Mouse (Mus musculus) limb, embryonic 12.5 days (tissue): ENCODE measurements around the gene Olfr1016. TPM values are rescaled to one million over a fixed set of nuclear protein-coding genes. Genes with fewer than 3 reads are reported as not detected.

ENCODE experiments used
- ATAC-seq: fragments of 200-750 bp; cut with Nextera tagmentation; 2 replicates; pipeline ENCODE4 v1.8.0; 2017; ENCODE audit warnings: low read depth, moderate TSS enrichment; ENCODE audit not compliant: insufficient number of reproducible peaks, insufficient read depth, low FRiP score, low TSS enrichment
- H3K27ac ChIP-seq: fragments of 300-500 bp; sonication (generic); 2 replicates; pipeline ENCODE4 v1.5.1; 2016; ENCODE audit warnings: mild to moderate bottlenecking, moderate library complexity
- H3K27me3 ChIP-seq: fragments of 300-500 bp; sonication (generic); 2 replicates; pipeline ENCODE4 v1.6.1; 2016; ENCODE audit warnings: mild to moderate bottlenecking, moderate library complexity
- H3K36me3 ChIP-seq: fragments of 300-500 bp; sonication (generic); 2 replicates; pipeline ENCODE4 v1.6.1; 2016; ENCODE audit warnings: mild to moderate bottlenecking, moderate library complexity
- H3K4me1 ChIP-seq: fragments of 300-500 bp; sonication (generic); replicated peaks from 2 replicates; pipeline ENCODE4 v1.6.1; 2016
- H3K4me2 ChIP-seq: fragments of 300-500 bp; sonication (generic); 2 replicates; pipeline ENCODE4 v1.6.1; 2016; ENCODE audit warnings: mild to moderate bottlenecking, moderate library complexity
- H3K4me3 ChIP-seq: fragments of 300-500 bp; sonication (generic); replicated peaks from 2 replicates; pipeline ENCODE4 v1.5.1; 2016; ENCODE audit warnings: mild to moderate bottlenecking
- H3K9ac ChIP-seq: fragments of 300-500 bp; sonication (generic); replicated peaks from 2 replicates; pipeline ENCODE4 v1.6.1; 2016; ENCODE audit warnings: mild to moderate bottlenecking, moderate library complexity
- H3K9me3 ChIP-seq: fragments of 300-500 bp; sonication (generic); 2 replicates; pipeline ENCODE4 v1.6.1; 2016; ENCODE audit warnings: mild to moderate bottlenecking, moderate library complexity
- WGBS: fragments of 180-500 bp; shearing (Covaris S2); methylation state at CpG from one replicate; pipeline ENCODE4 v1.1.7; 2016; 5-methylcytosine and 5-hydroxymethylcytosine counted together
- polyA plus RNA-seq: library from polyadenylated mRNA; unstranded; fragments of >200 nt; fragmentation: Nextera tagmentation; extraction: Ambion mirVana; gene quantifications from 2 replicates; pipeline ENCODE4 v1.2.1, GENCODE M21; 2016

The Olfr1016 gene
- not detected in 2 replicates for polyA plus RNA-seq

- H3K4me2 ChIP-seq: no peak within 1 kb of the TSS
These were observed at the start of gene Olfr1016 for GRCm38 (mm10) chr2:85802444-85802843. Olfr1016 (minus strand) TSS chr2:85802544.

GRCm38 (mm10) chr2:85846730-85847129 is 44.4 kb upstream of the Olfr1016 start, which contains the start of gene Olfr1020:
Olfr1020 (plus strand) TSS chr2:85847030.
- no peaks in the 10 kb centered on the region for H3K27me3 ChIP-seq
- ATAC-seq: no peak
- H3K4me3 ChIP-seq: no peak within 1 kb of the TSS
- no peaks in the 10 kb centered on the region for H3K36me3 ChIP-seq
- no peak within 1 kb of the TSS for H3K4me2 ChIP-seq
- no peak within 1 kb of the TSS for H3K27ac ChIP-seq
- no peaks in the 10 kb centered on the region for H3K9me3 ChIP-seq
- WGBS: 84% methylated on average over 1 of the region's 1 CpGs
- H3K4me1 ChIP-seq: no peaks in the 10 kb centered on the region
- H3K9ac ChIP-seq: no peak within 1 kb of the TSS

More at GRCm38 (mm10) chr2:85802444-85802843, at the start of gene Olfr1016:
- Histone ChIP-seq H3K36me3 (no peaks in the 10 kb centered on the region), H3K27ac (no peak within 1 kb of the TSS), H3K4me1 (no peaks in the 10 kb centered on the region), H3K9ac (no peak within 1 kb of the TSS), H3K9me3 (no peaks in the 10 kb centered on the region), H3K27me3 (no peaks in the 10 kb centered on the region), H3K4me3 (no peak within 1 kb of the TSS)
- 90% methylated on average over 2 of the region's 2 CpGs for WGBS
- no peak for ATAC-seq

- H3K27ac ChIP-seq: no peak within 1 kb of the TSS
- no peak within 1 kb of the TSS for H3K4me2 ChIP-seq
- no peaks in the 10 kb centered on the region for H3K27me3 ChIP-seq
- ATAC-seq: no peak
- H3K9me3 ChIP-seq: no peaks in the 10 kb centered on the region
- H3K4me3 ChIP-seq: no peak within 1 kb of the TSS
- no peaks in the 10 kb centered on the region for H3K4me1 ChIP-seq
- no peaks in the 10 kb centered on the region for H3K36me3 ChIP-seq
- no peak within 1 kb of the TSS for H3K9ac ChIP-seq
These were observed 43.0 kb upstream of the Olfr1016 start, which contains the start of gene Olfr1019 for GRCm38 (mm10) chr2:85845383-85845782. Olfr1019 (minus strand) TSS chr2:85845483.

- H3K36me3 ChIP-seq: no peaks in the 10 kb centered on the region
- no peaks in the 10 kb centered on the region for H3K27me3 ChIP-seq
- H3K4me3 ChIP-seq: no peak within 1 kb of the TSS
- no peak within 1 kb of the TSS for H3K9ac ChIP-seq
- no peaks in the 10 kb centered on the region for H3K4me1 ChIP-seq
- no peak within 1 kb of the TSS for H3K4me2 ChIP-seq
- no peak within 1 kb of the TSS for H3K27ac ChIP-seq
- no peak for ATAC-seq
- no peaks in the 10 kb centered on the region for H3K9me3 ChIP-seq
These were observed 15.8 kb upstream of the Olfr1016 start, which contains the start of gene Olfr1018 for GRCm38 (mm10) chr2:85818179-85818578. Olfr1018 (plus strand) TSS chr2:85818479.

GRCm38 (mm10) chr2:85804501-85804900 is 2.2 kb upstream of the Olfr1016 start:
- Histone ChIP-seq H3K27me3 (no peaks in the 10 kb centered on the region), H3K4me1 (no peaks in the 10 kb centered on the region), H3K27ac (no peak overlapping the region), H3K9me3 (no peaks in the 10 kb centered on the region), H3K4me3 (no peak overlapping the region), H3K36me3 (no peaks in the 10 kb centered on the region), H3K4me2 (no peak overlapping the region), H3K9ac (no peak overlapping the region)
- WGBS: 58% methylated on average over 4 of the region's 4 CpGs
- no peak for ATAC-seq

- no peak overlapping the region for H3K9ac ChIP-seq
- ATAC-seq: no peak
- H3K4me1 ChIP-seq: no peaks in the 10 kb centered on the region
- no peaks in the 10 kb centered on the region for H3K9me3 ChIP-seq
- no peak overlapping the region for H3K4me2 ChIP-seq
- H3K4me3 ChIP-seq: no peak overlapping the region
- no peak overlapping the region for H3K27ac ChIP-seq
- no peaks in the 10 kb centered on the region for H3K27me3 ChIP-seq
- no peaks in the 10 kb centered on the region for H3K36me3 ChIP-seq
- WGBS: 69% methylated on average over 2 of the region's 2 CpGs
These were observed 10.0 kb downstream of the Olfr1016 start for GRCm38 (mm10) chr2:85792331-85792730.

- no peak for ATAC-seq
- Histone ChIP-seq H3K27ac (no peak within 1 kb of the TSS), H3K36me3 (no peaks in the 10 kb centered on the region), H3K9ac (no peak within 1 kb of the TSS), H3K4me2 (no peak within 1 kb of the TSS), H3K4me3 (no peak within 1 kb of the TSS), H3K9me3 (no peaks in the 10 kb centered on the region), H3K4me1 (no peaks in the 10 kb centered on the region), H3K27me3 (no peaks in the 10 kb centered on the region)
These were observed 20.6 kb downstream of the Olfr1016 start, which contains the start of gene Olfr1015 for GRCm38 (mm10) chr2:85781717-85782116. Olfr1015 (plus strand) TSS chr2:85782017.

GRCm38 (mm10) chr2:85772413-85772812 is 29.9 kb downstream of the Olfr1016 start, which contains the start of gene Olfr1014:
Olfr1014 (plus strand) TSS chr2:85772713.
- H3K9me3 ChIP-seq: no peaks in the 10 kb centered on the region
- no peak within 1 kb of the TSS for H3K4me3 ChIP-seq
- no peaks in the 10 kb centered on the region for H3K36me3 ChIP-seq
- H3K4me1 ChIP-seq: no peaks in the 10 kb centered on the region
- no peak within 1 kb of the TSS for H3K4me2 ChIP-seq
- no peaks in the 10 kb centered on the region for H3K27me3 ChIP-seq
- no peak within 1 kb of the TSS for H3K27ac ChIP-seq
- no peak for ATAC-seq
- H3K9ac ChIP-seq: no peak within 1 kb of the TSS

GRCm38 (mm10) chr2:85766798-85767197 is 35.5 kb downstream of the Olfr1016 start, which contains the start of gene Olfr1013:
Olfr1013 (plus strand) TSS chr2:85767098.
- ATAC-seq: no peak
- no peaks in the 10 kb centered on the region for H3K27me3 ChIP-seq
- H3K4me1 ChIP-seq: no peaks in the 10 kb centered on the region
- no peak within 1 kb of the TSS for H3K27ac ChIP-seq
- H3K4me3 ChIP-seq: no peak within 1 kb of the TSS
- no peaks in the 10 kb centered on the region for H3K9me3 ChIP-seq
- H3K9ac ChIP-seq: no peak within 1 kb of the TSS
- H3K4me2 ChIP-seq: no peak within 1 kb of the TSS
- H3K36me3 ChIP-seq: no peaks in the 10 kb centered on the region

- Histone ChIP-seq H3K27ac (no peak within 1 kb of the TSS), H3K4me2 (no peak within 1 kb of the TSS), H3K27me3 (no peaks in the 10 kb centered on the region), H3K9me3 (no peaks in the 10 kb centered on the region), H3K4me1 (no peaks in the 10 kb centered on the region), H3K36me3 (no peaks in the 10 kb centered on the region), H3K4me3 (no peak within 1 kb of the TSS), H3K9ac (no peak within 1 kb of the TSS)
- 76% methylated on average over 1 of the region's 1 CpGs for whole genome bisulfite sequencing
- no peak for ATAC-seq
These were observed 39.7 kb downstream of the Olfr1016 start, which contains the start of gene Olfr1012 for GRCm38 (mm10) chr2:85762666-85763065. Olfr1012 (minus strand) TSS chr2:85762766.

GRCm38 (mm10) chr2:85753822-85754221 is 48.5 kb downstream of the Olfr1016 start:
- Histone ChIP-seq H3K9ac (no peak overlapping the region), H3K4me2 (no peak overlapping the region), H3K4me3 (no peak overlapping the region), H3K27me3 (no peaks in the 10 kb centered on the region), H3K9me3 (no peaks in the 10 kb centered on the region), H3K4me1 (no peaks in the 10 kb centered on the region), H3K36me3 (no peaks in the 10 kb centered on the region), H3K27ac (no peak overlapping the region)
- no peak for ATAC-seq
- WGBS: 84% methylated on average over 4 of the region's 4 CpGs
